Mouse (Mus musculus) thymus, adult 2 months (tissue): ENCODE results near the gene Tmem132c.

Experiments used
- CTCF ChIP-seq: fragments of 200-500 bp; IDR thresholded peaks from 2 replicates; pipeline ENCODE4 v1.5.1; 2012; ENCODE audit warnings: mild to moderate bottlenecking, control low read depth, low read length, moderate library complexity, borderline replicate concordance; ENCODE audit not compliant: control insufficient read depth, poor library complexity, insufficient read depth; ENCODE audit errors: extremely low read depth
- POLR2A ChIP-seq: fragments of 200-500 bp; IDR thresholded peaks from 2 replicates; pipeline ENCODE4 v1.6.1; 2012; ENCODE audit warnings: mild to moderate bottlenecking, low read length, control low read depth, moderate library complexity; ENCODE audit not compliant: control insufficient read depth, poor library complexity, insufficient read depth; ENCODE audit errors: extremely low read depth

GRCm38 (mm10) chr5:127602996-127603395 is 361.4 kb downstream of the Tmem132c start:
- no peak for TF ChIP-seq CTCF
- TF ChIP-seq POLR2A, result no peak
